Mouse (Mus musculus) limb, embryonic 15.5 days (tissue): ENCODE measurements around the gene Suds3. TPM values are rescaled to one million over a fixed set of nuclear protein-coding genes. Genes with fewer than 3 reads are reported as not detected.

ENCODE experiments used
- ATAC-seq: fragments of 200-750 bp; cut with Nextera tagmentation; 2 replicates; pipeline ENCODE4 v1.8.0; 2017; ENCODE audit warnings: low read depth, moderate TSS enrichment; ENCODE audit not compliant: insufficient number of reproducible peaks, low FRiP score, low TSS enrichment
- H3K27ac ChIP-seq: fragments of 300-500 bp; sonication (generic); 2 replicates; pipeline ENCODE4 v1.5.1; 2015; ENCODE audit warnings: moderate library complexity, mild to moderate bottlenecking, inconsistent platforms
- H3K27me3 ChIP-seq: fragments of 300-500 bp; sonication (generic); 2 replicates; pipeline ENCODE4 v1.6.1; 2015; ENCODE audit warnings: inconsistent platforms
- H3K36me3 ChIP-seq: fragments of 300-500 bp; sonication (generic); 2 replicates; pipeline ENCODE4 v1.6.1; 2015; ENCODE audit warnings: inconsistent platforms
- H3K4me1 ChIP-seq: fragments of 300-500 bp; sonication (generic); 2 replicates; pipeline ENCODE4 v1.6.1; 2015; ENCODE audit warnings: inconsistent platforms
- H3K4me2 ChIP-seq: fragments of 300-500 bp; sonication (generic); 2 replicates; pipeline ENCODE4 v1.6.1; 2015; ENCODE audit warnings: mild to moderate bottlenecking, inconsistent platforms
- H3K4me3 ChIP-seq: fragments of 300-500 bp; sonication (generic); 2 replicates; pipeline ENCODE4 v1.5.1; 2015; ENCODE audit warnings: mild to moderate bottlenecking, inconsistent platforms
- H3K9ac ChIP-seq: fragments of 300-500 bp; sonication (generic); 2 replicates; pipeline ENCODE4 v1.6.1; 2015; ENCODE audit warnings: inconsistent platforms
- H3K9me3 ChIP-seq: fragments of 300-500 bp; sonication (generic); 2 replicates; pipeline ENCODE4 v1.6.1; 2016; ENCODE audit warnings: inconsistent platforms
- WGBS: fragments of 180-500 bp; shearing (Covaris S2); methylation state at CpG from one replicate; pipeline ENCODE4 v1.1.7; 2015; 5-methylcytosine and 5-hydroxymethylcytosine counted together
- polyA plus RNA-seq: library from polyadenylated mRNA; unstranded; fragments of >200 nt; fragmentation: Nextera tagmentation; extraction: Ambion mirVana; gene quantifications from 2 replicates; pipeline ENCODE4 v1.2.1, GENCODE M21; 2015

Gene Suds3
- polyA plus RNA-seq, 1 experiment from 2014 or later = 68.8 TPM

DNA sequence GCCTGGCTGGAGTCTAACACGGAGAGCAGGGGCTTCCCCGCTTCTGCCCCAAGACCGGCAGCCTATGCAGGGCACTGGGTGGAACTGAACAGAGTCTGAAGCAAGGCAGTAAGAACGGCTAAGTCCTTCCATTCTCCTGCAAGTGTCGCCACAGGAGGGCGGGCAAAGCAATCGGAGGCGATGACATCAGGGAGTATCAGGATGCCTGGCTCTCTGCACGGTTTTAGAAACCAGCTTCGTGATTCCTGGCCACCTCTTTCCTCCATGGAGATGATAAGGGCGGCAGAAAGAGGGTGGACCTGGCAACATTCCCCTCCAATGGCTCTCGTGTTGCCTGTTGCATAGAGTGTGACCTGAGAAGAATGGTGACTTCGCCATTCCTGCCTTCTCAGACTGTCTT, 28.2 kb downstream of the Suds3 start:
- Histone ChIP-seq H3K4me1 (peaks cover 9% of the 10 kb centered on the region; the same call in 1 of the 2 replicates), H3K4me2 (peak overlapping the region; percentile 30), H3K27me3 (peaks cover 12% of the 10 kb centered on the region; the same call in 1 of the 2 replicates), H3K4me3 (peak overlapping the region; percentile 10; the same call in 1 of the 2 replicates), H3K36me3 (peaks cover 19% of the 10 kb centered on the region), H3K9me3 (no peaks in the 10 kb centered on the region), H3K9ac (no peak overlapping the region), H3K27ac (no peak overlapping the region)
- ATAC-seq = no peak
- WGBS = 10% methylated on average over 13 of the region's 13 CpGs

DNA sequence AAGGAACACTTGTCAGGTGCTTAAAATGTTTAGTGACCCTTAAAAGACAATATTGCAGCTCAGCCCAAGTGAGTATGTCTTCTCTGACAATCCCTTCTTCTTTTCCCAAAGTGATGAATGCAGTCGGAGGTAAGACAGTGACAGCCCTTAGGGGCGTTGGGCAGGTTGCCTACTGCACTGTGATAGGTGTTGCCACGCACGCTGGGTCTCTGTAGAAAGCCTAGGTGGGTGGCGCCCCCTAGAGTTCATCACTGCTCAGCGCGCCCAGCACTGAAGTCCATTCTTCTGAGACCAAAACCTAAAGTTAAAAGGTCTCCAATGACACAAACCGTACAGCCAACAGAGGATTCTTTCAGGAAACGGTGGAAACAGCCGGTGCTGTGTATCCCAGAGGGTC, 46.4 kb downstream of the Suds3 start:
- no peak overlapping the region for H3K27ac ChIP-seq
- peaks cover 5% of the 10 kb centered on the region for H3K4me1 ChIP-seq
- H3K4me3 ChIP-seq = no peak overlapping the region
- H3K36me3 ChIP-seq = no peaks in the 10 kb centered on the region
- ATAC-seq = no peak
- H3K27me3 ChIP-seq = no peaks in the 10 kb centered on the region
- 9% methylated on average over 10 of the region's 10 CpGs for WGBS
- peak overlapping the region; percentile 24; the same call in 1 of the 2 replicates for H3K4me2 ChIP-seq
- no peaks in the 10 kb centered on the region for H3K9me3 ChIP-seq
- no peak overlapping the region for H3K9ac ChIP-seq

DNA sequence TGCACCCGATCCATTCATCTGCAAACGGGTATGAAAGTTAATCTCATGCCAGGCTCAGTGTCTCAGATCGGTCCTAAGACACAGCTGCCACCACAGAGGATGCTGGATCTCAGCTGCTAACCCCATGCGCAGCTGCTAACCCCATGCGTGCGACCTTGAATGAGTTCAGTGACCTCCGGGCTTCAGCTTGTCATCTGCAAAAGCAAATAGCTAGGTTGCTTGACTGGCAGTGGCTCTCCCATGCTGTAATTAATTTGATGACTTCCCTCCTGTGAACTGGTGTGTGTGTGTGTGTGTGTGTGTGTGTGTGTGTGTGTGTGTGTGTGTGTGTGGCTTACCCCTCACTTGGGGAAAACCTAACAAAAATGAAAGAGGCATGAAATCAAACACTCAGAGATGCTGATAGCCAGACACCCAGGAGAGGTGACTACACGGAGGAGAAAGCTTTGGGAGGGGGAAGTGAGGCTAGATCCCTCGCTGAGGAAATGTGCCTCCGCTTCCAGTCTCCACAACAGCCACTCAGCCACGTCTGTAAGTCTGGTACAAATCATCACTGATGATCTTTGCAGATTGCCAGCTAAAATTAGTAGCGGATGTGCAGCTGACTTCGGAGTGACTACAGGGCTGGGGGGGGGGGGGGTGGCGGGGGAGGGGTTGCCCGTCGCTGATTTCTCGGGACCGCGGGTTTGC, 47.0 kb downstream of the Suds3 start:
- WGBS = 11% methylated on average over 19 of the region's 19 CpGs
- no peaks in the 10 kb centered on the region for H3K36me3 ChIP-seq
- no peaks in the 10 kb centered on the region for H3K9me3 ChIP-seq
- H3K4me3 ChIP-seq = no peak overlapping the region
- peak; percentile 55; the same call in 1 of the 2 replicates for ATAC-seq
- H3K27me3 ChIP-seq = no peaks in the 10 kb centered on the region
- no peak overlapping the region for H3K27ac ChIP-seq
- peak overlapping the region; percentile 24; the same call in 1 of the 2 replicates for H3K4me2 ChIP-seq
- H3K9ac ChIP-seq = no peak overlapping the region
- H3K4me1 ChIP-seq = peaks cover 5% of the 10 kb centered on the region

DNA sequence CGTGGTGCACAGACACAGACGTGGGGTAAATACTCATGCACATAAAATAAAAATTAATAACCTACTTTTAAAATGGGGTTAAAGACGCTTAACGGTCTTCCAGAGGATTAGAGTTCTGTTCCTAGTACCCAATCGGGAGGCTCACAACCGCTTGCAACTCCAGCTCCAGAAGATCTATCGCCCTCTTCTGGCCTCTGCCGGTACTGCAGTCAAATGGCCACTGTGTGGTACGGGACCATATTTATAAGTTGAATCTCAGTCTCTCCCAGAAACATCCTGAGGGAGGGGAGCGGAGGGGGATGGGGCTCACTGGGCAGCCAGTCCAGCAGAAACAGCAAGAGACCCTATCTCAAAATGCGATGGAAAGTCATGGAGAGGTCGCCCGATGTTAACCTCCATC, 47.7 kb downstream of the Suds3 start:
- no peak overlapping the region for H3K27ac ChIP-seq
- H3K9ac ChIP-seq = no peak overlapping the region
- no peak for ATAC-seq
- no peaks in the 10 kb centered on the region for H3K27me3 ChIP-seq
- WGBS = 73% methylated on average over 13 of the region's 13 CpGs
- no peaks in the 10 kb centered on the region for H3K36me3 ChIP-seq
- peaks cover 5% of the 10 kb centered on the region for H3K4me1 ChIP-seq
- no peak overlapping the region for H3K4me3 ChIP-seq
- no peak overlapping the region for H3K4me2 ChIP-seq
- no peaks in the 10 kb centered on the region for H3K9me3 ChIP-seq

DNA sequence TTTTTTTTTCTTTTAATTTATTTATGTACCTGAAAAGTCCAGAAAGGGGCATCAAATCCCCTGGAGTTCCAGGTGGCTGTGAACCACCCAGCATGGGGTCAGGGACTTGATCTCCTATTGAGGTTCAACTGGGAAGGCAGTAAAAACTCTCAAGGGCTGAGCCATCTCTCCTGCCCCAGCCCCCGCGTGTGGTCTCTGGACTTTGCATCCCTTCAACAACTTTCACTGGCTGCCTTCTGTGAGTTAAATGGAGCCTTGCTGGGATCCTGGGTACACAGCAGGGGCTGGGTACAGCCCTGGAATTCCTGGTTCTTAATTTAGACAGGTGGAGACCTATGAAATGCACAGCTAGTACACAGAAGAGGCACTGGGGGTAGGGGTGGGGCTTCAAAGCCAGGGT, 54.7 kb downstream of the Suds3 start:
- no peaks in the 10 kb centered on the region for H3K9me3 ChIP-seq
- H3K4me1 ChIP-seq = no peaks in the 10 kb centered on the region
- no peak overlapping the region for H3K4me3 ChIP-seq
- no peaks in the 10 kb centered on the region for H3K36me3 ChIP-seq
- no peak overlapping the region for H3K9ac ChIP-seq
- no peaks in the 10 kb centered on the region for H3K27me3 ChIP-seq
- 43% methylated on average over 2 of the region's 2 CpGs for WGBS
- ATAC-seq = no peak
- no peak overlapping the region for H3K4me2 ChIP-seq
- no peak overlapping the region for H3K27ac ChIP-seq

DNA sequence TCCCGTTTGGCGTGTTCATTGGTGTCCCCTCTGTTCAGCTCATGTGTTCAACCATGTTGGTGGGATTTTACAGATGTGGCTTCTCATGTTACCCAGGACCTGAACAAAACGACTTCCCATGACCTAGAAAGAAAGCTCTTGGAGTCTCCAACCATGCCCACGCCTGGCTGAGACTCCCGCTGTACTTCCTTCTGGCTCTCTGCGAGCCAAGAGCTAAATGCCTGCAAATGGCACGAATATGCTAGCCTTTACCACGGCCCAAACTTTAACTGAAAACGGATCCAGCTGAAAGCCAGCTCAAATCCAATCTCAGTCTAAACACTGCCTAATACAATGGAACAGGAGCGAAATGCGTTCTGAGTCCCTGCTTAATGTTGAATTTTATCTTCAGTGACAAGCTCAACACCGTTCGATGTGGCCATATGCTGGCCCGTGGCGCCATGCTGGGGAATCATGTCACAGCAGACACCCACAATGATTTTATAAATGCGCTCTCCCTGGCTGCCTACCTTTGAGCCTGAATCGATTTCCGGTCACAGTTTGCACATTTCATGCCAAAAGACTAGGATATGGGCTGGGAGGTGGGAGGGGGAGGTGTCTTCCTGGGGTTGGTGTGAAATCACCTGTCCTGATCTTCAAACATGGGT, 55.3 kb downstream of the Suds3 start:
- no peak overlapping the region for H3K4me3 ChIP-seq
- no peak for ATAC-seq
- no peaks in the 10 kb centered on the region for H3K4me1 ChIP-seq
- H3K27ac ChIP-seq = no peak overlapping the region
- WGBS = 74% methylated on average over 18 of the region's 18 CpGs
- no peak overlapping the region for H3K9ac ChIP-seq
- no peaks in the 10 kb centered on the region for H3K9me3 ChIP-seq
- H3K4me2 ChIP-seq = no peak overlapping the region
- H3K27me3 ChIP-seq = no peaks in the 10 kb centered on the region
- H3K36me3 ChIP-seq = no peaks in the 10 kb centered on the region

DNA sequence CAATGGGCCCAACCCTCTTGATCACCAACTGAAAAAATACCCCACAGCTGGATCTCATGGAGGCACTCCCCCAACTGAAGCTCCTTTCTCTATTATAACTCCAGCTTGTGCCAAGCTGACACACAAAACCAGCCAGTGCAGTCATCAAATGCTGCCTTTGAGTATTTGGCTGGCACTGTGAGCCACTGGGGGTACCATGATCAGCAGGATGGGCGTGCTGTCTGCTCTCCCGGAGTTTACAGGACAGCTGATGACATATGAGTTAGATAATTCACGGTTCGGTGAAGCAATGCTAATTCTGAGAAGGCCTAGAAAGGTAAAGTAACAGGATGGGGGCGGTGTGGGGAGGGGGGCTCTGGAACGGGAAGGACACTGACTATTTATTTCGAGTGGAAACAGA, 66.0 kb downstream of the Suds3 start:
- peaks cover 3% of the 10 kb centered on the region; the same call in 1 of the 2 replicates for H3K4me1 ChIP-seq
- no peak overlapping the region for H3K9ac ChIP-seq
- 83% methylated on average over 7 of the region's 7 CpGs for WGBS
- H3K36me3 ChIP-seq = no peaks in the 10 kb centered on the region
- no peak overlapping the region for H3K4me2 ChIP-seq
- no peak overlapping the region for H3K27ac ChIP-seq
- ATAC-seq = no peak
- no peaks in the 10 kb centered on the region for H3K9me3 ChIP-seq
- H3K4me3 ChIP-seq = no peak overlapping the region
- no peaks in the 10 kb centered on the region for H3K27me3 ChIP-seq

DNA sequence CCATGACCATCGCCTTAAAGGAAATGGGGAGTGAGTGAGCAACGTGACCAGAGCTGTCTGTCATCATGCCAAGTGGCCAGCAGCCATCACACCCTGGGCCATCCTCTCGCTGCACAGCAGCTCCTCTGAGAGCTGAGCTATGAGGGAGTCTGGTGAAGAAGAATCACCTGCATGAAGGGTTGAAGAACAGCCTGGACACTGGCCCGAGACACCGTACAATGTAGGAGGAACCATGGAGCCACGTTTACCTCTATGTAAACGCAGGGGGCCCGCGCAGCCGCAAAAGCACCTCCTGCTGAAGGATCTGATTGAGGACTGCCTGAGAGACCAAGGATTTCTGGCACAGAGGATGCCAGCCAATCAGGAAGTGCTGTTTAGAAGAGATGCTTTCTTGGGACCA, 70.8 kb downstream of the Suds3 start:
- Histone ChIP-seq H3K4me3 (no peak overlapping the region), H3K4me2 (no peak overlapping the region), H3K9ac (no peak overlapping the region), H3K27ac (no peak overlapping the region), H3K27me3 (no peaks in the 10 kb centered on the region), H3K9me3 (no peaks in the 10 kb centered on the region), H3K4me1 (no peaks in the 10 kb centered on the region), H3K36me3 (no peaks in the 10 kb centered on the region)
- 68% methylated on average over 10 of the region's 10 CpGs for WGBS
- ATAC-seq = no peak

DNA sequence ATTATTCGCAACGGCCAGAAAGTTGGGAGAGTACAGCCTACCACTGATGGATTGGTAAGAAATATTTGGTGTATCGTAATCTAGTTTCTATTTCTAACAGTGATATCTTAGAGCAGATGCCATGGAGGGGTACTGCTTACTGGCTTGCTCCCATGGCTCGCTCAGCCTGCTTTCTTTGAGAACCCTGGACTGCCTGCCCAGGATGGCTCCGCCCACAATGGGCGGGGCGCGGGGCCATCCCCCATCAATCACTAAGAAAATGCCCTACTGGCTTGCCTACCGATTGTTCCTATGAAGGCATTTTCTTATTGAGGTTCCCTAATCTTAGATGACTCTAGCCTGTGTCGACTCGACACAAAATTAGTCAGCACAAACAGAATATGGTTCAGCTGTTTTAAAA, 73.3 kb downstream of the Suds3 start:
- H3K27me3 ChIP-seq = no peaks in the 10 kb centered on the region
- H3K36me3 ChIP-seq = no peaks in the 10 kb centered on the region
- no peak overlapping the region for H3K27ac ChIP-seq
- no peak overlapping the region for H3K4me3 ChIP-seq
- no peak overlapping the region for H3K4me2 ChIP-seq
- 72% methylated on average over 11 of the region's 11 CpGs for WGBS
- H3K9ac ChIP-seq = no peak overlapping the region
- no peaks in the 10 kb centered on the region for H3K4me1 ChIP-seq
- ATAC-seq = no peak
- H3K9me3 ChIP-seq = no peaks in the 10 kb centered on the region

Other genes starting within 250 kb of the Suds3 start
- 18.4 and 20.5 TPM in 2 replicates for gene Taok3, start 4.0 kb upstream of the Suds3 start, polyA plus RNA-seq
- gene Pebp1, start 171.5 kb upstream of the Suds3 start, polyA plus RNA-seq = 645 and 672 TPM in 2 replicates
- gene Vsig10, start 203.0 kb upstream of the Suds3 start, polyA plus RNA-seq = 10.2 and 11.7 TPM in 2 replicates
- 66.9 and 74.6 TPM in 2 replicates for gene Wsb2, start 241.2 kb upstream of the Suds3 start, polyA plus RNA-seq